Mouse (Mus musculus): ENCODE data around the gene Ano6. TPM values are rescaled to one million over a fixed set of nuclear protein-coding genes. Genes with fewer than 3 reads are reported as not detected.

Ano6 gene
- polyA plus RNA-seq, 1 experiment, result 22.8 TPM

- no peaks in the 10 kb centered on the region for H3K27me3 ChIP-seq (ENCODE audit: control insufficient read depth, insufficient read depth, low read length)
- WGBS, result 92% methylated on average over 17 of the region's 17 CpGs
- no peak overlapping the region for H3K4me3 ChIP-seq (ENCODE audit: extremely low read depth, insufficient read depth, insufficient read length)
- DNase-seq (ENCODE audit: low read depth in 1 of 2, low spot score in 2 of 2), result no peak
- H3K27ac ChIP-seq (ENCODE audit: insufficient read depth, low read length), result no peak overlapping the region
- no peaks in the 10 kb centered on the region for H3K4me1 ChIP-seq (ENCODE audit: control insufficient read depth, insufficient read depth, insufficient read length)
- TF ChIP-seq CTCF (IDR thresholded peaks at IDR 0.05; ENCODE audit: extremely low read depth, insufficient read depth, insufficient read length, insufficient replicate concordance) (no peak), POLR2A (IDR thresholded peaks at IDR 0.05; ENCODE audit: low read depth, low read length) (no peak)
- peaks cover 7% of the 10 kb centered on the region for H3K36me3 ChIP-seq (ENCODE audit: control insufficient read depth, insufficient read depth, low read length)
Observed at GRCm38 (mm10) chr15:95863865-95864660, 73.4 kb downstream of the Ano6 start.

DNA sequence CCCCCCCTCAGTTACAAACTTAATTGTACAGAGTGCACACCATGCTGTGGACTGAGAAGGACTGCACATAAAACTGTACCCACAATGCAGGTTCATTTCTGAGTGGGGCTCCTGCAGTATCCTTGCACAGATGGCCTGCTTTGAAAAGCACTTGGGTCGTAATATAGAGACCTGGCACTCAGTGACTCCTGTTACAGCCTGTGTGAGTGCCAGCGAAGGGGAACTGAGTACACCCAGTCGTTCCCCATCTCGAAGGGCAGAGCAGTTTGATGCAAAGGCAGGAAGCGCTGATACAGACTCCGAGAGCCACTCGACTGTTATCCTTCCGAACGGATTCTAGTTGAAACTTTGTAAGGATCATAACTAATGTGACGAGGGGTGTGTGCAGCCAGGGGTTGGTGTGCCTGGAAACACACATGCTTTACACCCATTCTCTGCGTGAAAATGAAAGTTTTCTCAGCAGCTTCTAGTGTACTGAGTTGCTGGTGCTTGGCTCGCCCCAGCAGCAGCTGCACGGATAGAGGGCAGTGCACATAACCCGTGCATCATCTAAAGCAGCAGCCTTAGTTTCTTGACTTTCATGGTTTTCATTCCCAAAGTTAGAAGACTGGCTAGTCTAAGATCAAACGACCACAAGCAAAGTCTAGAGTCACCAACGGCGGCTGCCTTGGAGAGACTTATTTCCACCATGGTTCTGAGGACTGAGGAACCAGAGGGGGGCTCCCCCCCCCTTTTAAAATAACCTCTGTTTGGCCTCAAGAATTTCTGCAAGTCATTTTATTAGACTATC lies 74.9 kb downstream of the Ano6 start:
- no peak for DNase-seq (ENCODE audit: low read depth in 1 of 2, low spot score in 2 of 2)
- no peak overlapping the region for H3K27ac ChIP-seq (ENCODE audit: insufficient read depth, low read length)
- no peaks in the 10 kb centered on the region for H3K4me1 ChIP-seq (ENCODE audit: control insufficient read depth, insufficient read depth, insufficient read length)
- no peak for TF ChIP-seq CTCF (IDR thresholded peaks at IDR 0.05; ENCODE audit: extremely low read depth, insufficient read depth, insufficient read length, insufficient replicate concordance)
- TF ChIP-seq POLR2A (IDR thresholded peaks at IDR 0.05; ENCODE audit: low read depth, low read length), result no peak
- no peak overlapping the region for H3K4me3 ChIP-seq (ENCODE audit: extremely low read depth, insufficient read depth, insufficient read length)
- 86% methylated on average over 17 of the region's 17 CpGs for WGBS
- H3K27me3 ChIP-seq (ENCODE audit: control insufficient read depth, insufficient read depth, low read length), result no peaks in the 10 kb centered on the region
- H3K36me3 ChIP-seq (ENCODE audit: control insufficient read depth, insufficient read depth, low read length), result peaks cover 7% of the 10 kb centered on the region

DNA sequence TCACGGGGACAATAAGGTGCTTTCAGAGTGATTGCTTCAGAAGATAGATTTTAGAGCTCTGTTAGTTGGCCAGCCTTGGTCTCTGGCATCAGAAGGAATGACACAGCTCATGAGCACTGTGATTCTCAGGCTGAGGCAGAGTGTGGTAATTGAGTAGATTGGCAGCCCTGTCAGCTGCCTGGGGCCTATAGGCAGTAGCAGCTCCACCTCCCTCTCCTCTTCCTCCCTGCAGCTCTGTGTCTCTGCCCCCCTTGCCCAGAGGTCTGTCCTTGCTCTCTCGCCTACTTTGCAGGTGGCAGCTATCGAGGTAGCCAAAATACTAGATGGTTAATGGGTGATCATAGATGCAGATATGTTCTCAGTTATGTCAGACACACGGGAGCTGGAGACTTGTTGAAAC lies 77.5 kb downstream of the Ano6 start:
- WGBS, result 81% methylated on average over 4 of the region's 4 CpGs
- Histone ChIP-seq H3K4me1 (ENCODE audit: control insufficient read depth, insufficient read depth, insufficient read length) (peaks cover under 1% of the 10 kb centered on the region; the same call in 1 of the 2 replicates), H3K36me3 (ENCODE audit: control insufficient read depth, insufficient read depth, low read length) (peaks cover 7% of the 10 kb centered on the region), H3K27me3 (ENCODE audit: control insufficient read depth, insufficient read depth, low read length) (no peaks in the 10 kb centered on the region), H3K27ac (ENCODE audit: insufficient read depth, low read length) (no peak overlapping the region), H3K4me3 (ENCODE audit: extremely low read depth, insufficient read depth, insufficient read length) (no peak overlapping the region)
- TF ChIP-seq POLR2A (IDR thresholded peaks at IDR 0.05; ENCODE audit: low read depth, low read length), result no peak
- TF ChIP-seq CTCF (IDR thresholded peaks at IDR 0.05; ENCODE audit: extremely low read depth, insufficient read depth, insufficient read length, insufficient replicate concordance), result no peak
- no peak for DNase-seq (ENCODE audit: low read depth in 1 of 2, low spot score in 2 of 2)

DNA sequence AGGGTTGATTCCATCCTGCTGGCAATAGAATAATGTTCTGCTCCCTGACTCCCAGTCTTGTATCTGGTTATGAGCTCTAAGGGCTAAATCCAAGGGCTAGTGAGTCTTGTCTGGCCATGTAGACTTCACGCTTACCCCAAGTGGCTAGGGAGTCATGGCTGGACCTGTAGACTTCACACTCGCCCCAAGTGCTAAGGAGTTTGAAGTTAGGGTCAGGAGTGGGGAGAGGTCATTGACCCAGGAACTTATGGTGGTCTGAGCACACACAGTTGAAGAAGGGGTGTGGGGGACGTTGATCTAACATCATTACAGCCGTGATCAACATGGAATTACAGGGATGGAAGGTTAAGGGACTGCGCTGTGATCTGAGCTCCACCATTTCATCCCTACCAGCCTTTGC lies 79.0 kb downstream of the Ano6 start:
- Histone ChIP-seq H3K27me3 (ENCODE audit: control insufficient read depth, insufficient read depth, low read length) (no peaks in the 10 kb centered on the region), H3K27ac (ENCODE audit: insufficient read depth, low read length) (no peak overlapping the region), H3K36me3 (ENCODE audit: control insufficient read depth, insufficient read depth, low read length) (peaks cover 5% of the 10 kb centered on the region), H3K4me1 (ENCODE audit: control insufficient read depth, insufficient read depth, insufficient read length) (peaks cover 3% of the 10 kb centered on the region; the same call in 1 of the 2 replicates), H3K4me3 (ENCODE audit: extremely low read depth, insufficient read depth, insufficient read length) (no peak overlapping the region)
- WGBS, result 94% methylated on average over 5 of the region's 5 CpGs
- no peak for TF ChIP-seq POLR2A (IDR thresholded peaks at IDR 0.05; ENCODE audit: low read depth, low read length)
- no peak for DNase-seq (ENCODE audit: low read depth in 1 of 2, low spot score in 2 of 2)

DNA sequence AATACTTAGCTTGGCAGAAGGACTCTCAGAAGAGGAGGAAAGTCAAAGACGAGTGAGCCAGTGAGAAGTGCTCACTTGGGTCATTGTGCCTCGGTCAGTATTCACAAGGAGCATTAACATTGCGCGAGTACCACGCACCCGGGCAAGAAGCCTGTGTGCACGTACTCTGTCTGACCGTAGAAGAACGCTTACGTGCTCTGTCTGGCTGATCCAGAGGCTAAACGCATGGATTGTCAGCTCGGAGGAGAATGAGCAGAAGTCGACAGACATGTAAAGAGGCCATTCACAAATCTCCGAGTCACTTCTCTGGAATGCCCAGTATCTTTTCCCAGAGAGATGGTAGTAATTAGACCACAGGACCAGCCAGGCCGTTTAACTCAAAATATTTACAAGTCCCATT lies 81.0 kb downstream of the Ano6 start:
- Histone ChIP-seq H3K4me3 (ENCODE audit: extremely low read depth, insufficient read depth, insufficient read length) (no peak overlapping the region), H3K4me1 (ENCODE audit: control insufficient read depth, insufficient read depth, insufficient read length) (peaks cover 3% of the 10 kb centered on the region; the same call in 1 of the 2 replicates), H3K27ac (ENCODE audit: insufficient read depth, low read length) (no peak overlapping the region), H3K36me3 (ENCODE audit: control insufficient read depth, insufficient read depth, low read length) (no peaks in the 10 kb centered on the region), H3K27me3 (ENCODE audit: control insufficient read depth, insufficient read depth, low read length) (no peaks in the 10 kb centered on the region)
- TF ChIP-seq CTCF (IDR thresholded peaks at IDR 0.05; ENCODE audit: extremely low read depth, insufficient read depth, insufficient read length, insufficient replicate concordance) (no peak), POLR2A (IDR thresholded peaks at IDR 0.05; ENCODE audit: low read depth, low read length) (no peak)
- DNase-seq (ENCODE audit: low read depth in 1 of 2, low spot score in 2 of 2), result no peak
- 92% methylated on average over 15 of the region's 15 CpGs for WGBS

- H3K4me3 ChIP-seq (ENCODE audit: extremely low read depth, insufficient read depth, insufficient read length), result no peak overlapping the region
- DNase-seq (ENCODE audit: low read depth in 1 of 2, low spot score in 2 of 2), result no peak
- TF ChIP-seq CTCF (IDR thresholded peaks at IDR 0.05; ENCODE audit: extremely low read depth, insufficient read depth, insufficient read length, insufficient replicate concordance), result no peak
- TF ChIP-seq POLR2A (IDR thresholded peaks at IDR 0.05; ENCODE audit: low read depth, low read length), result no peak
- WGBS, result 64% methylated on average over 8 of the region's 8 CpGs
- H3K4me1 ChIP-seq (ENCODE audit: control insufficient read depth, insufficient read depth, insufficient read length), result peaks cover 3% of the 10 kb centered on the region; the same call in 1 of the 2 replicates
- no peak overlapping the region for H3K27ac ChIP-seq (ENCODE audit: insufficient read depth, low read length)
- no peaks in the 10 kb centered on the region for H3K36me3 ChIP-seq (ENCODE audit: control insufficient read depth, insufficient read depth, low read length)
- H3K27me3 ChIP-seq (ENCODE audit: control insufficient read depth, insufficient read depth, low read length), result no peaks in the 10 kb centered on the region
Observed at GRCm38 (mm10) chr15:95872447-95872846, 81.8 kb downstream of the Ano6 start.

All from spleen, adult 2 months (tissue).